Mouse (Mus musculus) C2C12 (cell line): Measurements from ENCODE around the gene Bsn.

Experiments
- CEBPB ChIP-seq: IDR thresholded peaks from one replicate; pipeline ENCODE4 v1.6.1; 2011; ENCODE audit warnings: low read depth, mild to moderate bottlenecking, control low read depth, moderate library complexity
- CTCF ChIP-seq: IDR thresholded peaks from one replicate; pipeline ENCODE4 v1.5.1; 2011; ENCODE audit not compliant: control insufficient read depth, insufficient read depth, insufficient read length
- FOSL1 ChIP-seq: IDR thresholded peaks from one replicate; pipeline ENCODE4 v1.8.0; 2011; ENCODE audit warnings: mild to moderate bottlenecking, low read length; ENCODE audit not compliant: poor library complexity, insufficient read depth, severe bottlenecking
- MYOG ChIP-seq: IDR thresholded peaks from one replicate; pipeline ENCODE4 v1.6.1; 2011; ENCODE audit not compliant: control insufficient read depth, insufficient read length; ENCODE audit errors: extremely low read depth
- USF1 ChIP-seq: IDR thresholded peaks from one replicate; pipeline ENCODE4 v1.6.1; 2011; ENCODE audit warnings: low read depth, mild to moderate bottlenecking, control low read depth, moderate library complexity

GRCm38 (mm10) chr9:108131502-108131901, 58.7 kb downstream of the Bsn start:
- no peak for TF ChIP-seq CTCF
- no peak for TF ChIP-seq USF1
- TF ChIP-seq MYOG = no peak
- TF ChIP-seq CEBPB = no peak
- no peak for TF ChIP-seq FOSL1
